Mouse (Mus musculus): ENCODE data around the gene Spg11.
"Not testable (repeated sequence)": the region's sequence is repeated elsewhere in the genome, so short reads cannot be mapped to it uniquely, and the experiment has no call there.

Spg11 gene

GRCm38 (mm10) chr2:122065200-122065969 is 52.8 kb downstream of the Spg11 start:
- DNase-seq (ENCODE audit: low spot score) = peak; percentile 32

- no peak for DNase-seq (ENCODE audit: low spot score)
Measured at GRCm38 (mm10) chr2:122059365-122060115, 58.6 kb downstream of the Spg11 start.

- no peak for DNase-seq (ENCODE audit: low spot score)
Measured at GRCm38 (mm10) chr2:122043926-122044325, 74.3 kb downstream of the Spg11 start.

GRCm38 (mm10) chr2:122036064-122036463 is 82.1 kb downstream of the Spg11 start:
- no peak for DNase-seq (ENCODE audit: low spot score)

- DNase-seq (ENCODE audit: low spot score) = no peak
Measured at GRCm38 (mm10) chr2:122031970-122032369, 86.2 kb downstream of the Spg11 start.

- DNase-seq (ENCODE audit: low spot score) = peak; percentile 48
Measured at GRCm38 (mm10) chr2:122028756-122029700, 89.2 kb downstream of the Spg11 start.

GRCm38 (mm10) chr2:122027862-122028755 is 90.1 kb downstream of the Spg11 start, which contains the start of gene Eif3j1:
Gene Eif3j1, plus strand, starts transcription at chr2:122028546.
- peak; percentile 86 for DNase-seq (ENCODE audit: low spot score)

GRCm38 (mm10) chr2:122027091-122027490 is 91.1 kb downstream of the Spg11 start:
- DNase-seq (ENCODE audit: low spot score) = not testable (repeated sequence)

- DNase-seq (ENCODE audit: low spot score) = no peak
Measured at GRCm38 (mm10) chr2:122022284-122022683, 95.9 kb downstream of the Spg11 start.

GRCm38 (mm10) chr2:122018705-122019104 is 99.5 kb downstream of the Spg11 start:
- DNase-seq (ENCODE audit: low spot score) = no peak

GRCm38 (mm10) chr2:122011441-122011840 is 106.7 kb downstream of the Spg11 start:
- no peak for DNase-seq (ENCODE audit: low spot score)

- no peak for DNase-seq (ENCODE audit: low spot score)
Measured at GRCm38 (mm10) chr2:122008832-122009231, 109.4 kb downstream of the Spg11 start.

All from layer of hippocampus, adult 11-12 months (tissue).